ENCODE assay signal across 24 mouse cellular contexts in genomic region chr11:84033671-84034070, GRCm38 (mm10). TPM values are rescaled to one million over a fixed set of nuclear protein-coding genes. Genes with fewer than 3 reads are reported as not detected.
DNase-seq lines count a peak whose midpoint lies in the region; ATAC-seq and TF ChIP-seq lines count a peak whose summit lies in the region.
"Had no signal": no experiment of that assay in that cellular context is flagged by ENCODE, and none has a peak within 500 bp of the region (broad histone marks: within the 10 kb centered on the region; RNA-seq: fewer than 3 reads in every experiment).

No protein-coding gene starts in this region.

- H3K9ac ChIP-seq in liver, adult 2 months (ENCODE audit: low read depth, low read length): no peak overlapping the region
- H3K9ac ChIP-seq in liver, embryonic 11.5 days (ENCODE audit: low read depth, low read length): no peak overlapping the region
- H3K9ac ChIP-seq in intestine, postnatal 0 days (ENCODE audit: low read depth, low read length): no peak overlapping the region
- H3K9ac ChIP-seq in midbrain, embryonic 15.5 days: no peak overlapping the region; the same call in 1 of the 2 replicates
- H3K9ac ChIP-seq: embryonic facial prominence, embryonic 12.5 days; embryonic facial prominence, embryonic 15.5 days; forebrain, postnatal 0 days; heart, embryonic 13.5 days; hindbrain, embryonic 14.5 days had no signal

- H3K27me3 ChIP-seq in liver, adult 2 months (ENCODE audit: control insufficient read depth, insufficient read depth, low read length): no peaks in the 10 kb centered on the region
- H3K27me3 ChIP-seq in liver, embryonic 11.5 days (replicated peaks; ENCODE audit: control insufficient read depth, insufficient read depth, low read length): no peaks in the 10 kb centered on the region
- no peaks in the 10 kb centered on the region for H3K27me3 ChIP-seq in intestine, postnatal 0 days (replicated peaks; ENCODE audit: control insufficient read depth, insufficient read depth, low read length)
- H3K27me3 ChIP-seq in midbrain, embryonic 15.5 days (replicated peaks): no peaks in the 10 kb centered on the region
- H3K27me3 ChIP-seq: embryonic facial prominence, embryonic 12.5 days; embryonic facial prominence, embryonic 15.5 days had no signal

- no peak for ATAC-seq in liver, embryonic 11.5 days (replicated peaks; ENCODE audit: low FRiP score)
- peak; percentile 81 for ATAC-seq in intestine, postnatal 0 days
- no peak for ATAC-seq in midbrain, embryonic 15.5 days (replicated peaks)
- ATAC-seq: activated CD4-positive, CD25-positive, alpha-beta regulatory T cell, adult 4 months; forebrain, embryonic 14.5 days; forebrain, postnatal 0 days; hindbrain, postnatal 0 days; inflammation-experienced regulatory T-cells, adult 6 months had no signal

- H3K4me3 ChIP-seq in liver, adult 2 months (ENCODE audit: insufficient read depth, low read depth, low read length): no peak overlapping the region
- H3K4me3 ChIP-seq in liver, embryonic 11.5 days (ENCODE audit: low read depth, low read length): no peak overlapping the region
- no peak overlapping the region for H3K4me3 ChIP-seq in intestine, postnatal 0 days (ENCODE audit: low read depth, low read length)
- no peak overlapping the region for H3K4me3 ChIP-seq in midbrain, embryonic 15.5 days
- H3K4me3 ChIP-seq: embryonic facial prominence, embryonic 12.5 days; embryonic facial prominence, embryonic 15.5 days; heart, adult 2 months; heart, embryonic 10.5 days; heart, embryonic 13.5 days had no signal

- no peak overlapping the region for H3K27ac ChIP-seq in liver, adult 2 months (replicated peaks; ENCODE audit: insufficient read depth, low read depth, low read length)
- H3K27ac ChIP-seq in liver, embryonic 11.5 days (ENCODE audit: low read depth, low read length): no peak overlapping the region
- peak overlapping the region; percentile 76 for H3K27ac ChIP-seq in intestine, postnatal 0 days (ENCODE audit: low read depth, low read length)
- H3K27ac ChIP-seq in midbrain, embryonic 15.5 days: no peak overlapping the region
- H3K27ac ChIP-seq: embryonic facial prominence, embryonic 12.5 days; embryonic facial prominence, embryonic 15.5 days; heart, adult 2 months; heart, embryonic 10.5 days; heart, embryonic 13.5 days; hindbrain, embryonic 14.5 days; hindbrain, postnatal 0 days had no signal

- no peaks in the 10 kb centered on the region; the same call in 1 of the 2 replicates for H3K79me2 ChIP-seq in liver, adult 2 months (ENCODE audit: control insufficient read depth, insufficient read depth, low read length)

- WGBS in liver, adult 2 months: 24% methylated on average over 5 of the region's 5 CpGs
- 88% methylated on average over 5 of the region's 5 CpGs for WGBS in liver, embryonic 11.5 days
- 43% methylated on average over 5 of the region's 5 CpGs for WGBS in intestine, postnatal 0 days
- 88% methylated on average over 5 of the region's 5 CpGs for WGBS in midbrain, embryonic 15.5 days

- H3K4me1 ChIP-seq in liver, adult 2 months (ENCODE audit: control insufficient read depth, insufficient read depth, low read length): peaks cover 19% of the 10 kb centered on the region
- no peaks in the 10 kb centered on the region for H3K4me1 ChIP-seq in liver, embryonic 11.5 days (replicated peaks; ENCODE audit: control insufficient read depth, insufficient read depth, low read length)
- no peaks in the 10 kb centered on the region for H3K4me1 ChIP-seq in intestine, postnatal 0 days (replicated peaks; ENCODE audit: control insufficient read depth, insufficient read depth, low read length)
- H3K4me1 ChIP-seq in midbrain, embryonic 15.5 days: no peaks in the 10 kb centered on the region
- H3K4me1 ChIP-seq: embryonic facial prominence, embryonic 12.5 days; embryonic facial prominence, embryonic 15.5 days had no signal

- no peaks in the 10 kb centered on the region; the same call in 1 of the 2 replicates for H3K36me3 ChIP-seq in liver, adult 2 months (ENCODE audit: control insufficient read depth, insufficient read depth, low read length)
- H3K36me3 ChIP-seq in liver, embryonic 11.5 days (ENCODE audit: control insufficient read depth, insufficient read depth, low read length): peaks cover 4% of the 10 kb centered on the region; the same call in 1 of the 2 replicates
- peaks cover 19% of the 10 kb centered on the region; the same call in 1 of the 2 replicates for H3K36me3 ChIP-seq in intestine, postnatal 0 days (ENCODE audit: control insufficient read depth, insufficient read depth)
- H3K36me3 ChIP-seq in midbrain, embryonic 15.5 days (replicated peaks): peaks cover 27% of the 10 kb centered on the region
- H3K36me3 ChIP-seq: embryonic facial prominence, embryonic 12.5 days had no signal

- no peak for TF ChIP-seq POLR2A in liver, adult 2 months (IDR thresholded peaks at IDR 0.05; ENCODE audit: extremely low read depth, insufficient read depth, low read length)

- H3K4me2 ChIP-seq in liver, embryonic 11.5 days: no peak overlapping the region
- no peak overlapping the region for H3K4me2 ChIP-seq in intestine, postnatal 0 days (replicated peaks; ENCODE audit: low read depth)
- H3K4me2 ChIP-seq in midbrain, embryonic 15.5 days: no peak overlapping the region
- H3K4me2 ChIP-seq: embryonic facial prominence, embryonic 12.5 days; embryonic facial prominence, embryonic 15.5 days; heart, embryonic 13.5 days; hindbrain, embryonic 14.5 days had no signal

- H3K9me3 ChIP-seq in liver, embryonic 11.5 days (ENCODE audit: control insufficient read depth, low read length): no peaks in the 10 kb centered on the region
- no peaks in the 10 kb centered on the region for H3K9me3 ChIP-seq in intestine, postnatal 0 days (ENCODE audit: control insufficient read depth)
- H3K9me3 ChIP-seq in midbrain, embryonic 15.5 days: no peaks in the 10 kb centered on the region
- H3K9me3 ChIP-seq: embryonic facial prominence, embryonic 12.5 days; embryonic facial prominence, embryonic 15.5 days; heart, embryonic 10.5 days; heart, embryonic 13.5 days had no signal

- peak; percentile 49 to 74 for DNase-seq in adrenal gland, adult (ENCODE audit: inconsistent age in 2 of 2, low spot score in 1 of 2)
- no peak for DNase-seq in adrenal gland, postnatal 10 days
- DNase-seq in liver, adult 2 months (ENCODE audit: extremely low read depth, low read depth, low spot score): peak; percentile 86
- no peak for DNase-seq in liver, embryonic 11.5 days (ENCODE audit: low spot score)
- DNase-seq: cerebellum, adult 18-20 months; cerebellum, adult 9-10 months; cerebellum, postnatal 14 days; forebrain, postnatal 0 days; gastrocnemius, postnatal 36 days; heart, adult 2 months; heart, postnatal 14 days; heart, postnatal 4 days had no signal

- no peak for TF ChIP-seq CTCF in liver, adult 2 months (IDR thresholded peaks at IDR 0.05; ENCODE audit: low read depth, low read length)
- TF ChIP-seq CTCF in intestine, postnatal 0 days (IDR thresholded peaks at IDR 0.05; ENCODE audit: low read depth): no peak

RNA-seq across cellular contexts. Expression of gene Dusp14, which starts 35.4 kb away (rescaled TPM):
- 1 to 10 TPM; 3.0 to 4.0 TPM for total RNA-seq in adrenal gland, postnatal 10 days (2021)
- 0.83 and 0.87 TPM in 2 replicates for total RNA-seq in liver, adult 2 months (2014; rRNA removed)
- polyA plus RNA-seq in liver, adult 2 months (2012; rRNA removed): 4.4 and 4.5 TPM in 2 replicates
- 1.7 and 2.2 TPM in 2 replicates for polyA plus RNA-seq in liver, embryonic 11.5 days (2014; fragmentation: Nextera tagmentation; extraction: Ambion mirVana)
- polyA plus RNA-seq in intestine, postnatal 0 days (2015; fragmentation: Nextera tagmentation; extraction: Ambion mirVana): 27.6 and 28.0 TPM in 2 replicates
- 11.0 TPM in 2 replicates for polyA plus RNA-seq in midbrain, embryonic 15.5 days (2015; fragmentation: Nextera tagmentation; extraction: Ambion mirVana)
- total RNA-seq: common myeloid progenitor, adult 5-6 weeks had no signal

Comparison
In these comparisons a context has a peak if more than half of its experiments do, and no peak if none do; other contexts are left out.
1. DNase-seq: peak in adrenal gland, adult (2 of 2) and liver, adult 2 months (single experiment); none in adrenal gland, postnatal 10 days (single experiment) and liver, embryonic 11.5 days (single experiment).